Mouse (Mus musculus): ENCODE results near the gene Gm45062. TPM values are rescaled to one million over a fixed set of nuclear protein-coding genes. Genes with fewer than 3 reads are reported as not detected.

Gm45062 gene
- total and polyA plus RNA-seq, 3 experiments = 2.7 to 4.1 (median 3.2) TPM

DNA sequence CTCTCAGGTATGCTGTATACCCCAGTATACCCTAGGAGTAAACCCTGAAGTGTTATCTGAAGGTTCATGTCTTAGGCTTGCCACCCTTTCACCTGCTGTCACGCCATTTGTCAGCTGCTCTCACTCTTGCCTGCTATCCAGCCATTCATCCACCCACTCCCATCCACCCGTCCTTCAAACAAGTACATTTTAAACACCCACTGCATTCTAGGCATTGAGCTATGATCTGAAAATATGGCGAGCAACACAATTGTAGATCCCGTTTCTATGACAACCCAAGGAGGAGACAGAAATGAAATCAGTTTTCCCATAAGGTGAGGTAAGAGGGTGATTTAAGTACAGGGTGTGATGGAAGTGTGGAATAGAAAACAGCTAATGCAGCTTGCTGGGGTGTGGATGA, 378.9 kb downstream of the Gm45062 start:
- H3K79me2 ChIP-seq (replicated peaks; ENCODE audit: control insufficient read depth, extremely low read depth, insufficient read depth, poor library complexity, severe bottlenecking) = no peaks in the 10 kb centered on the region
- peaks cover 18 to 35% of the 10 kb centered on the region in 2 experiments for H3K4me1 ChIP-seq (ENCODE audit: control insufficient read depth in 1 of 2, insufficient read depth in 2 of 2)
- DNase-seq (ENCODE audit: extremely low read depth) = no peak
- dilution Hi-C loops (cut with MboI; ENCODE audit: extremely low pct_ligation_motif_present, extremely low pct_unique_long_range_greater_than_20kb, low sequenced_read_pairs) (no loop called here), in situ Hi-C loops (cut with MboI; ENCODE audit: low pct_ligation_motif_present, low pct_unique_long_range_greater_than_20kb, low sequenced_read_pairs) (no loop called here)
- no peak overlapping the region for H3K9ac ChIP-seq (ENCODE audit: insufficient read depth, low read depth)
- TF ChIP-seq SIN3A (IDR thresholded peaks at IDR 0.05; ENCODE audit: low read length) = no peak
- TF ChIP-seq HCFC1 (IDR thresholded peaks at IDR 0.05; ENCODE audit: low read depth, low read length) = no peak
- TF ChIP-seq JUN (IDR thresholded peaks at IDR 0.05; ENCODE audit: insufficient read depth, low read depth, low read length) = no peak
- TF ChIP-seq MYC (IDR thresholded peaks at IDR 0.05; ENCODE audit: low read depth, low read length) = no peak
- TF ChIP-seq ETS1 (conservative IDR thresholded peaks at IDR 0.05; ENCODE audit: low read depth, low read length) = no peak
- TF ChIP-seq TCF12 (IDR thresholded peaks at IDR 0.05; ENCODE audit: low read depth, low read length) = no peak
- TF ChIP-seq ZMIZ1 (IDR thresholded peaks at IDR 0.05; ENCODE audit: low read depth, low read length) = no peak
- no peaks in the 10 kb centered on the region for H3K9me3 ChIP-seq (replicated peaks; ENCODE audit: low read length)
- no peaks in the 10 kb centered on the region for H3K36me3 ChIP-seq (replicated peaks in 1 of 2; ENCODE audit: control insufficient read depth in 1 of 2, insufficient read depth in 1 of 2, low read length in 1 of 2)
- no peak overlapping the region for H3K27ac ChIP-seq (ENCODE audit: insufficient read depth, low read depth)
- no peak overlapping the region for H3K4me2 ChIP-seq (ENCODE audit: insufficient read depth, low read depth, poor library complexity, severe bottlenecking)
- H3K27me3 ChIP-seq (replicated peaks) = no peaks in the 10 kb centered on the region
- no peak overlapping the region for H3K4me3 ChIP-seq (replicated peaks in 1 of 3; ENCODE audit: low read depth in 2 of 3, low read length in 2 of 3, poor library complexity in 1 of 3)

DNA sequence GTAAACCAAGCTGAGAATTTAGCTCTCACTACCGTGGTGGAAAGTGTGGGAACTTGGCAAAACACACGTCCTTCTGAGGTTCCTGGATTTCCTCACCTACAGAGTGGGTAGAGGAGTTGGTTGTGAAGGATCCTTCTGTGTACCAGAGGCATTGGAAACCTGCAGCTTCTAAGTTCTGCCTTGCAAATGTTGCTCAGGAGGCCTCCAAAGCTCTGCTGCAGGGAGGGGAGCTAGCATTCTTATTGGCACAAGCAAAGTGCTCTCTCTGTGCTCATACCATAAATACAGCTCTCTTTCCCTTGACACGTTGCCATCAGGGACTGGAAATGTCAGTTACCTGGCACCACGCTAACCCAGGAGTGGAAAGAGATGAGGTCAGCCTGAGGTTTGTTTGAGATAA, 379.6 kb downstream of the Gm45062 start:
- Histone ChIP-seq H3K79me2 (replicated peaks; ENCODE audit: control insufficient read depth, extremely low read depth, insufficient read depth, poor library complexity, severe bottlenecking) (no peaks in the 10 kb centered on the region), H3K4me3 (replicated peaks in 1 of 3; ENCODE audit: low read depth in 2 of 3, low read length in 2 of 3, poor library complexity in 1 of 3) (no peak overlapping the region), H3K4me1 (ENCODE audit: control insufficient read depth in 1 of 2, insufficient read depth in 2 of 2) (peaks cover 18 to 35% of the 10 kb centered on the region in 2 experiments), H3K4me2 (ENCODE audit: insufficient read depth, low read depth, poor library complexity, severe bottlenecking) (no peak overlapping the region), H3K9me3 (replicated peaks; ENCODE audit: low read length) (no peaks in the 10 kb centered on the region), H3K36me3 (replicated peaks in 1 of 2; ENCODE audit: control insufficient read depth in 1 of 2, insufficient read depth in 1 of 2, low read length in 1 of 2) (no peaks in the 10 kb centered on the region), H3K27ac (ENCODE audit: insufficient read depth, low read depth) (no peak overlapping the region), H3K27me3 (replicated peaks) (no peaks in the 10 kb centered on the region), H3K9ac (ENCODE audit: insufficient read depth, low read depth) (no peak overlapping the region)
- DNase-seq (ENCODE audit: extremely low read depth) = no peak
- TF ChIP-seq NELFE (IDR thresholded peaks at IDR 0.05; ENCODE audit: low read depth, low read length) (no peak), MAZ (IDR thresholded peaks at IDR 0.05; ENCODE audit: low read depth, low read length) (no peak), POLR2A (IDR thresholded peaks at IDR 0.05; ENCODE audit: low read depth, low read length) (no peak), UBTF (IDR thresholded peaks at IDR 0.05; ENCODE audit: low read depth, low read length) (no peak), BHLHE40 (IDR thresholded peaks at IDR 0.05; ENCODE audit: low read depth, low read length) (no peak), ZNF384 (IDR thresholded peaks at IDR 0.05; ENCODE audit: low read depth, low read length) (no peak), TCF12 (IDR thresholded peaks at IDR 0.05; ENCODE audit: low read depth, low read length) (no peak), E2F4 (IDR thresholded peaks at IDR 0.05; ENCODE audit: insufficient replicate concordance, low read depth, low read length) (no peak), GABPA (IDR thresholded peaks at IDR 0.05; ENCODE audit: insufficient replicate concordance, low read depth, low read length) (no peak), EP300 (IDR thresholded peaks at IDR 0.05; ENCODE audit: low read length) (no peak), MAX (IDR thresholded peaks at IDR 0.05; ENCODE audit: low read length) (no peak), MEF2A (IDR thresholded peaks at IDR 0.05; ENCODE audit: borderline replicate concordance, low read depth, low read length) (no peak), PAX5 (IDR thresholded peaks at IDR 0.05; ENCODE audit: low read length) (no peak)
- in situ Hi-C loops (cut with MboI; ENCODE audit: low pct_ligation_motif_present, low pct_unique_long_range_greater_than_20kb, low sequenced_read_pairs) = no loop called here
- dilution Hi-C loops (cut with MboI; ENCODE audit: extremely low pct_ligation_motif_present, extremely low pct_unique_long_range_greater_than_20kb, low sequenced_read_pairs) = no loop called here
